Mouse (Mus musculus) embryonic fibroblast, embryonic 13.5 days (primary cell): ENCODE measurements at regions not wholly inside any gene's neighbourhood (a gene's known extent, or its start where the extent isn't known, plus 50 kb on each side); places are given as distances from the start of the nearest gene placed in this dataset.

Experiments used
- CTCF ChIP-seq: IDR thresholded peaks from 2 replicates; pipeline ENCODE4 v1.5.1; 2011; ENCODE audit warnings: mild to moderate bottlenecking, control low read depth, low read length, moderate library complexity, borderline replicate concordance; ENCODE audit not compliant: insufficient read depth
- POLR2A ChIP-seq: IDR thresholded peaks from 2 replicates; pipeline ENCODE4 v1.6.1; 2011; ENCODE audit warnings: low read depth, mild to moderate bottlenecking, control low read depth, low read length, moderate library complexity

DNA sequence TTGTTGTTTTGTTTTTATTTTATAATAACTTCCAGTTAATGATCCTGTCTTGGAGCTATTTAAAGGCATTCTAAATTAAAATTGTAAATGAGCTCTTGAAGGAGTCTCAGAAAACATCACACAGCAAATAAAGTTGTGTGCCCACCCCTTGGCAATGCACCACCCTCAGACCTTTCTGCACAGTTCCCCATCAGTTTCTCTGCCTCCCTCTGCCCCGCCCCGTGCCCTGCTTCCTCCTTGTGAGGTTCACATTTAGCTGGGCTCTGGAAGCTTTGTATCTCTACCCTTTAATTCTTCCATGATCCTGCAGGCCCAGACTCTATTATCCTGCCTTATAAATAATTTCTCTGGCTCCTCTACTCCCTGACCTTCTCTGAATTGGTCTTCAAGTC, 149.7 kb downstream of the Gm5426 start:
- TF ChIP-seq CTCF (no peak), POLR2A (no peak)
